Mouse (Mus musculus) liver, adult 2 months (tissue): ENCODE measurements around the gene Eif2b2. TPM values are rescaled to one million over a fixed set of nuclear protein-coding genes. Genes with fewer than 3 reads are reported as not detected.

Source experiments
- DNase-seq: peaks from one replicate; pipeline ENCODE4 v3.0.0-alpha.2; 2011; ENCODE audit warnings: low read depth, low spot score; ENCODE audit errors: extremely low read depth
- H3K27ac ChIP-seq: fragments of 200-500 bp; replicated peaks from 2 replicates; pipeline ENCODE4 v1.5.1; 2012; ENCODE audit warnings: low read depth, mild to moderate bottlenecking, control low read depth, inconsistent platforms, low read length; ENCODE audit not compliant: insufficient read depth
- H3K27me3 ChIP-seq: fragments of 200-500 bp; 2 replicates; pipeline ENCODE4 v1.6.1; 2012; ENCODE audit warnings: mild to moderate bottlenecking, moderate library complexity, low read length, inconsistent platforms; ENCODE audit not compliant: control insufficient read depth, insufficient read depth
- H3K36me3 ChIP-seq: fragments of 200-500 bp; 2 replicates; pipeline ENCODE4 v1.6.1; 2012; ENCODE audit warnings: low read length, inconsistent platforms; ENCODE audit not compliant: control insufficient read depth, insufficient read depth
- H3K4me1 ChIP-seq: fragments of 200-500 bp; 2 replicates; pipeline ENCODE4 v1.6.1; 2011; ENCODE audit warnings: low read length; ENCODE audit not compliant: control insufficient read depth, insufficient read depth
- H3K4me3 ChIP-seq: fragments of 200-500 bp; 2 replicates; pipeline ENCODE4 v1.5.1; 2011; ENCODE audit warnings: low read depth, mild to moderate bottlenecking, control low read depth, low read length, moderate library complexity; ENCODE audit not compliant: insufficient read depth
- H3K79me2 ChIP-seq: fragments of 200-500 bp; 2 replicates; pipeline ENCODE4 v1.6.1; 2012; ENCODE audit warnings: inconsistent platforms, mild to moderate bottlenecking, low read length, moderate library complexity; ENCODE audit not compliant: control insufficient read depth, insufficient read depth
- H3K9ac ChIP-seq: fragments of 200-500 bp; 2 replicates; pipeline ENCODE4 v1.6.1; 2012; ENCODE audit warnings: low read depth, mild to moderate bottlenecking, control low read depth, inconsistent platforms, low read length
- CTCF ChIP-seq: fragments of 200-500 bp; IDR thresholded peaks from 2 replicates; pipeline ENCODE4 v1.5.1; 2011; ENCODE audit warnings: low read depth, low read length, control low read depth
- POLR2A ChIP-seq: fragments of 200-500 bp; IDR thresholded peaks from 2 replicates; pipeline ENCODE4 v1.6.1; 2011; ENCODE audit warnings: low read length, control low read depth; ENCODE audit not compliant: insufficient read depth; ENCODE audit errors: extremely low read depth
- WGBS: fragments of 180-500 bp; shearing (Covaris S2); methylation state at CpG from one replicate; pipeline ENCODE4 v1.1.7; 2018; 5-methylcytosine and 5-hydroxymethylcytosine counted together
- polyA plus RNA-seq: library from polyadenylated mRNA; depleted of rRNA; stranded (reverse); fragments of >200 nt; gene quantifications from 2 replicates; pipeline ENCODE4 v1.2.3, GENCODE M21; 2012
- total RNA-seq: library from RNA; depleted of rRNA; stranded (reverse); fragments of >200 nt; gene quantifications from 2 replicates; pipeline ENCODE4 v1.2.3, GENCODE M21; 2014

Gene Eif2b2
- total and polyA plus RNA-seq, 2 experiments = 23.1 to 54.8 TPM

GRCm38 (mm10) chr12:85196191-85196590 lies 23.1 kb upstream of the Eif2b2 start:
- no peak overlapping the region for H3K27ac ChIP-seq
- H3K79me2 ChIP-seq = no peaks in the 10 kb centered on the region
- no peak for TF ChIP-seq POLR2A
- H3K9ac ChIP-seq = no peak overlapping the region
- H3K27me3 ChIP-seq = no peaks in the 10 kb centered on the region
- no peaks in the 10 kb centered on the region for H3K4me1 ChIP-seq
- WGBS = 95% methylated on average over 10 of the region's 10 CpGs
- no peak overlapping the region for H3K4me3 ChIP-seq
- no peaks in the 10 kb centered on the region for H3K36me3 ChIP-seq
- DNase-seq = no peak

DNA sequence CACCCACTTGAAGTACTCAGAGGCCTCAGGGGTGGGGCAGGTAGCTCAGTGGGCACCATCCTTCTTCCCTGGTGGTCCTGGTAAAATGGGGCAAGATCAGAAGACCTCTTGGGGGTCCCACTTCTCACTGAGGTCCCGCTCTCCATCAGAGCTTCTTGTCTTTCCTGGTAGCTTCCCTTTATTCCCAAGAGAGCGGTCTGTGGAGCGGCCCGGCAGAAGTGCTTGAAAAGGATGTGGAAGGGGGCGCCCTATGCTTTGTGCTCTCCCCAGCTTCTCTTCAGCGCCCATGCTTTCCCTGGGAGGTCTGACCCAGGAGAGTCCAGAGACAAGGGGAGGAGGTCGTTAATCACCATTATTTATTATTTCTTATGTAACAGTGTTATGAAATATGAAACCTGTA lies 21.9 kb upstream of the Eif2b2 start:
- no peak for DNase-seq
- Histone ChIP-seq H3K27me3 (no peaks in the 10 kb centered on the region), H3K4me1 (no peaks in the 10 kb centered on the region), H3K4me3 (no peak overlapping the region), H3K9ac (no peak overlapping the region), H3K36me3 (no peaks in the 10 kb centered on the region), H3K79me2 (no peaks in the 10 kb centered on the region), H3K27ac (no peak overlapping the region)
- no peak for TF ChIP-seq CTCF
- TF ChIP-seq POLR2A = no peak
- WGBS = 85% methylated on average over 7 of the region's 7 CpGs

- Histone ChIP-seq H3K4me3 (no peak overlapping the region), H3K36me3 (no peaks in the 10 kb centered on the region), H3K79me2 (no peaks in the 10 kb centered on the region), H3K4me1 (no peaks in the 10 kb centered on the region), H3K9ac (no peak overlapping the region), H3K27ac (no peak overlapping the region), H3K27me3 (no peaks in the 10 kb centered on the region)
- DNase-seq = no peak
- WGBS = 66% methylated on average over 8 of the region's 8 CpGs
- TF ChIP-seq CTCF (no peak), POLR2A (no peak)
Observed at GRCm38 (mm10) chr12:85197936-85198335, 21.3 kb upstream of the Eif2b2 start.

GRCm38 (mm10) chr12:85199954-85200353 lies 19.3 kb upstream of the Eif2b2 start:
- no peak for TF ChIP-seq CTCF
- no peak for TF ChIP-seq POLR2A
- 56% methylated on average over 1 of the region's 1 CpGs for WGBS
- no peak overlapping the region for H3K9ac ChIP-seq
- H3K27ac ChIP-seq = no peak overlapping the region
- no peaks in the 10 kb centered on the region for H3K4me1 ChIP-seq
- no peak for DNase-seq
- no peaks in the 10 kb centered on the region for H3K36me3 ChIP-seq
- H3K79me2 ChIP-seq = no peaks in the 10 kb centered on the region
- H3K27me3 ChIP-seq = no peaks in the 10 kb centered on the region
- H3K4me3 ChIP-seq = no peak overlapping the region

GRCm38 (mm10) chr12:85200929-85201829 lies 18.1 kb upstream of the Eif2b2 start:
- no peaks in the 10 kb centered on the region for H3K4me1 ChIP-seq
- 59% methylated on average over 24 of the region's 24 CpGs for WGBS
- no peaks in the 10 kb centered on the region for H3K79me2 ChIP-seq
- H3K36me3 ChIP-seq = no peaks in the 10 kb centered on the region
- no peak for DNase-seq
- no peak overlapping the region for H3K27ac ChIP-seq
- H3K4me3 ChIP-seq = no peak overlapping the region
- H3K9ac ChIP-seq = no peak overlapping the region
- H3K27me3 ChIP-seq = no peaks in the 10 kb centered on the region
- TF ChIP-seq POLR2A = no peak
- TF ChIP-seq CTCF = no peak

DNA sequence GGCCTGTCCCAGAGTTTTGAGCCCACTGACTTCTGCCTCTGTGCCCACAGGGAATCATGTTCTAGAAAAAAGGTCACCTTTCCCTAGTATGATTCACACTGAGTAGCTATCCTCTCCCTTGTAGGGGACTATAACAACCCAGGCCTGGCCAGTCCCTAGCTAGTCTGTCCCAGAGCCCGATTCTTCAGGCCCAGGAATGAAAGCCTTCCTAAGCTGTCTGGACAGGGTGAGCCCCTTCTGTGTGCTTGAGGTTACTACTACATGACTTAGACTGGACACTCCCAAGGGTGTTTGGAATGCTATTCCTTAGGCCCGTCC lies 17.5 kb upstream of the Eif2b2 start:
- Histone ChIP-seq H3K36me3 (no peaks in the 10 kb centered on the region), H3K4me1 (no peaks in the 10 kb centered on the region), H3K79me2 (no peaks in the 10 kb centered on the region), H3K4me3 (no peak overlapping the region), H3K9ac (no peak overlapping the region), H3K27ac (no peak overlapping the region), H3K27me3 (no peaks in the 10 kb centered on the region)
- TF ChIP-seq CTCF (no peak), POLR2A (no peak)
- no peak for DNase-seq
- 90% methylated on average over 2 of the region's 2 CpGs for WGBS
